Mouse (Mus musculus) kidney, postnatal 36 days (tissue): ENCODE results near the gene Ppil6.

Source experiments
- DNase-seq, 2 experiments: peaks; one replicate each; pipeline ENCODE4 v3.0.0; 2021 to 2022; ENCODE audit warnings: mixed read lengths in 2 of 2

The Ppil6 gene

DNA sequence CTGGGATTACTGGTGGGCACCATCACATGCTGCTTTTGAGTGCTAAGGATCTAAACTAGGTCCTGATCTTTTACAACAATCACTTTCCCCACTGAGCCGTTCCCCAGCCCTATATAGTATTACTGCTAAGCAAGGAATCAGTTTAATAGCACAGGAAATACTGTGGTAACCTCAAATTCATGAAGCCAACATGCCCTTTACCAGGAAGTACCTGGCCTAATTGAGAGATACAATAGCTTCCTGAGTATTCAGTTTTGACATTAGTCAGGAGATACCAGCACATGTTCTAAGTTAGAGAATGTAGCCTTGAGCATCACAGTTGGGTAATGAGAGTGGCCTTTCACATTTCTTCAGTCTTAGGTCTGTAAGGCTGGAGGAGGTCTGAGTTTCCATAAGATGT is 46.5 kb downstream of the Ppil6 start:
- no peak for DNase-seq

DNA sequence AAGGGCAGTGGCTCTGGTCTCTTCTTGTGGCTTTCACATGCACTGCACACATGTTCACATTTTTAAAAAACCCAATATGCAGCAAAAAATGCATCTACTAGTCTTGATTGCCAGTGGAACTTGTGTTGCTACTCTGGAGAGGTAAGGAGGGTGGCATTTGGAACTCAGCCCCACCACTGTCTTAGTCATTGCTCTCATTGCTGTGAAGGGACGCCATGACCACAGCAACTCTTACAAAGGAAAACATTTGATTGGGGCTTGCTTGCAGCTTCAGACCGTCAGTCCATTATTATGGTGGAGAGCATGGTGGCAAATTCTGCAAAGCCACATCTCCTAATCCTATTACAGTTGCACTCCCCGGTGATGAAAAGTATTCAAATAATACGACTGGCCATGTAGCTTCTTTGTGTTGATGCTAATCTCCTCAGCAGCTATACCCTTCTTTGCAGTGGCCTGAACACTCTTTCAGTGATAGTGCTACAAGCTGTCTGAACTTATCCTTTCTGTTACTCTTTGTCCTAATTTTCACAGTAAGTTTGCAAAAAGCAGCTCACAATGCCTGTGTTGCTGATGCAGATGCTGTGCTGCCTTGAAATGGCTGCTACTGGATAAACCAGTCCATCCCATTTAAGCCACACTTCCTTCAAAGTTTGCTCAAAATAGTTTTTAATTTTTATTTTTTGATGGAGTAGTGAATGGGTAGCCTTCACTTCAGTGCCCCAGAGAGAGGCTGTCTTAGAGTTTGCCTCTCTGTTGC is 47.2 kb downstream of the Ppil6 start:
- no peak for DNase-seq

DNA sequence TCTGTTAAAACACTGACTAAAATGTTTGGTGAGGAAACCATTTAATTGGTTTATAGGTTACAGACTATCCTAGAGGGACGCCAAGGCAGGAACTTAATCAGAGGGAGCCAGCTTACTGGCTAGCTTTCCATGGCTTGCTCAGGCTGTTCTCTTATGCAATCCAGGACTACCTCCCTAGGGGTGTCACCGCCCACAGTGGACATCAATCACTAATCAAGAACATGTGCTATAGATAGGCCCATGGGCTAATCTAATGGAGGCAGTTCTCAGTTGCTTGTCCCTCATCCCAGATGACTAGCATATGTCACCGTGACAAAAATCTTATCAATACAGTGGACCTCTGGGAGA is 47.7 kb downstream of the Ppil6 start:
- no peak for DNase-seq

DNA sequence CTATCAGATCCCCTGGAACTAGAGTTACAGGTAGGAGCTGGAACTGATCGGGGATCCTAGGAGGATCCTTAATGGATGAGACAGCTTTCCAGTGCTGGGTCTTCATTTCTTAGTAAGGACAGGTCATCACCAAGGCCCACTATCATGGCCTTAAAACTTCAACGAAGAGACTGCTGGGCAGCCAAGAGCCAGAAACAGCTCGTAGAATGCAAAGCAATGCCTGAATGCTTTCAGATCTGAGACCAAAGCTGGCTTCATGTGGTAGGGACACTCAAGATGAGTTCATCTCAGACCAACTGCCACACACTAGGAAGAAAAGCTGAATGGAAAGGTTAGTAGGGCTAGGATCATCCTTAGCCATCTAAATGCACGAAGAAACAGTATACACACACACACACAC is 48.7 kb downstream of the Ppil6 start:
- DNase-seq: no peak

DNA sequence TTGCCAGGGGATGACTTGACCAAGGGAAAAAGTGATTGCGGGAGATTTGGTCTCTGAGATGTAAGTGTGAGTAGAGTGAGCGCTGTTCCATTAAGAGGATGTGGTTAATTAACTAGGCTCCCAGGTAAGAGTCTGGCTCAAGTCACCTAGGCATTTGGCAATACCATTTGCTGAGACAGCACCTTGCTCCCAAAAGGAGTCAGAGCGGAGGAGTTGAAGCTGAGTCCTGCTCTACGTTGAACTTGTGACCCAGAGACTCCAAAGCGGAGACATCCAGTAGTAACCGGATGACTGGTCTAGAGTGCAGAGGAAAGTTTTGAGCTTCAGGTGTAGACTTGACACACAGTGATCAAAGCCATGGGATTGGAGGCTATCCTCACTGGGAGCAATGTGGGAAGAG is 51.8 kb downstream of the Ppil6 start:
- DNase-seq: peak; percentile 32 to 66

DNA sequence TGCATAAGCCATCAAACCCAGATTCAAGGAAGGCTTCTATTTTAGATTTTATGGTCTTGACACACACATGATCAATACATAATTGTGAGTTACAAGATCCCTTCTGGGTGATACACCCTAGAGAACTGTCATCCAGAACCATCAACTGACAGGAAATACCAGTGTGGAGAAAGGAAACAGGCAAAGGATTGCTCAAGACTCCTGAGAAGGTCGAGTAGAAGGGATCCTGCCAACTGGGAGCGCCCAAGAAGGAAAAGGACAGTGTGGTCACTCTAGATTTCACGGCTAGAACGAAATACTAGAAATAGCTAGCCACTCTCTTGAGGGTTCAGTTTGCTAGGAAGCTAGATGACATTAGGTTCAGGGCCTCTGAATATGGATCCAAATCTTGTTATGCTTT is 53.2 kb downstream of the Ppil6 start:
- DNase-seq: no peak

DNA sequence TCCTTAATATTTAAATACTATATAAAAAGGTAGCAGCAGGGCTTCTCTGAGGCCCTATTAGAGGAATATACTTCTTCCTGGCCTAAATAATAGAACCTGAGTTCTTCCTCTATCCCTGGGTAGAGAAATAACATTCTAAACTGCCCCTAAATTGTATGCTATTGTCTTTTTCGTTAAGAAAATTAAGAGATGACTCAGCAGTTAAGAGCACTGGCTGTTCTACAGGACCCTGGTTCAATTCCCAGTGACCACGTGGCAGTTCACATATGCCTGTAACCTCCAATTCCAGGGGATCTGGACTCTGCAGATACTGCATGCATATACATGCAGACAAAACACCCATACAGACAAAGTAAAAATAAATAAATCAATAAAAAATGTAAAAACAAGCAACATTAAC is 53.6 kb downstream of the Ppil6 start:
- DNase-seq: no peak

- DNase-seq: no peak
Observed at GRCm38 (mm10) chr10:41544481-41545190, 54.4 kb downstream of the Ppil6 start.

- no peak for DNase-seq
Observed at GRCm38 (mm10) chr10:41545224-41545755, 55.1 kb downstream of the Ppil6 start.

- DNase-seq: peak; percentile 87
Observed at GRCm38 (mm10) chr10:41546396-41547165, 56.3 kb downstream of the Ppil6 start.

GRCm38 (mm10) chr10:41550711-41551110 is 60.5 kb downstream of the Ppil6 start:
- DNase-seq: no peak

DNA sequence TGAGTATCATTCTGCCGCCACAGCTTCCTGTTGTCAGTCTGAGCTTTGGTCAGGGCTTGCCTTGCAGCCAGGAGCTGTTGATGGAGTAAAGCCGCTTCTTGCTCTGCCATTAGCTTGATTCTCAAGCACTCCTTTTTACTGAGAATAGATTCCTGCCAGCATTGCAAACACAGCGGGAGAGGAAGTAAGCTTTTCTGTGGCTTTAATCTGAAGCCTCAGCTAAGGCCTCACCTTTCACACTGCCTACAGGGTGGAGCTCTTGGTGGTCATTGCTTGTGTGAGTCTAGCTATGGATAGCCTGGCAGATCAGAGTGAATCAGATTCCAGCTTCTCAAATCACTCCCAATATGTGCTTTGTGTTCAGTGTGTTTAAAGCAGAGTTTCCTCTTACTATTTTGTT is 62.1 kb downstream of the Ppil6 start:
- no peak for DNase-seq

DNA sequence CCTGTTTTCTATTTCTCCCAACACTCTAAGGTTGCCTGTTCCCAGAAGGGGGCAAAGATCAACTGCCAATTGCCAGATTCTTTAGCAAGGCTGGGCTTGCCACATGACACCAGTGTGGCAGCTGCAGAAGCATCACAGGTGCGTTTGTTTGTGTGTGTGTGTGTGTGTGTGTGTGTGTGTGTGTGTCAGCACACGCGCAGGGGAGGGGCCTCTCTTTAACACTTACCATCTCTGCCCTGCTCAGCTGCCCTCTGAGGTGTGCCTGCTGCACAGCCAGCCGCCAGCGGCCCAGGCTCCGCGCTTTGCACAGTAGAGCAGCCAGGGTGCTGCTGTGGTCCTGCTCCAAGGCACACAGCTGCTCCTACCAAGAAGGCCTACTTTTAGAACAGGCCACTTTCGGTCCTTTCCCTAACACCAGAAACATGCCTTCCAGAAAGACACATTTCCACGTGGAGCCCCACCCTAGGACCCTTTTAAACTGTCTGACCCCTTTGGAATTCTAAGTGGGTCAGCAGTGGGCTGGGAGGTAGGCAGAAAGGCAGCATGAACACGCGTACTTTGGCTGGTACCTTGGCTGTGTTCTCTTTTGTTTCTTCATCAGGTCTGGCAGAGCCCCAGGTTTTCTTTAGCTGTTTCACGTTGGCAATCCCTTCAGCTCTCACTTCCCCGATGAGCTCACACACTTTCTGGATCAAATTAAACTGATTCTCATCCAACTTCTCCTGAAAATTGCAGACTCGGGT is 62.8 kb downstream of the Ppil6 start:
- peak; percentile 80 to 87 for DNase-seq

GRCm38 (mm10) chr10:41553711-41554110 is 63.5 kb downstream of the Ppil6 start:
- DNase-seq: no peak

DNA sequence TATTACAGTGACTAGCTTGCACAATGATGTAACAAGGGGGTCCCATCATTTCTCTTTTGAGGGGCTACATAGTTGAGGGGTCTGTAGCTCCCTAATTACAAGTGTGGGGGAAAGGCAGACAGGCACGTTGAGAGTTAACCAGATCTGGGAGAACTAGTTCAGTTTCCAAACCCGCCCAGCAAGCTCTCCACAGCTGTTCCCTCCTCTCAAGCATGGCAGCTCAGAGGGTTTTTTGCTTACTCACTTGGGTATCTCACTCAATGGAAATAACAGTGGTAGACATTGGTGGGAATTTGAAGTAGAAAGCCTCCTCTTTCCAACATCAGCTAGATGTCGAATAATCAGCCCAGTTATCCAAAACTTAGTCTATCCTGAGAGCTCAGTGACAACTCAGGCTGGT is 64.8 kb downstream of the Ppil6 start:
- DNase-seq: no peak

DNA sequence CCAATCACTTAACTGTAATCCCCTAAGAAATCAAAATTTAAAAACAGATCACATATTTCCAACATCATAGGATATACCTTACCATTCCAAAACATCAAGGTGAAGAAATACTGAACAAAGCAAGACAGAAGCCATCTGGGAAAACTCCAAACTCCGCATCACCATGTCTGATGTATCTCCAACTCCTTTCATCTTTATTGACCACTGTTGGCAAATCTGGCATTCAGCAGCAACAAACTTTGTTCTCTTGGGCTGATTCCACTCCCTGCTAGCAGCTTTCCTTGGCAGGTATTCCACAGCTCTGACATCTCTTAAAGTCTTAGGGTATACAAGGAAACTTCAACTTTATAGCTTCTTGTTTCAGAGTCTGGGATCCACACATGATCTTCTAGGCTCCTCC is 68.2 kb downstream of the Ppil6 start:
- DNase-seq: no peak

DNA sequence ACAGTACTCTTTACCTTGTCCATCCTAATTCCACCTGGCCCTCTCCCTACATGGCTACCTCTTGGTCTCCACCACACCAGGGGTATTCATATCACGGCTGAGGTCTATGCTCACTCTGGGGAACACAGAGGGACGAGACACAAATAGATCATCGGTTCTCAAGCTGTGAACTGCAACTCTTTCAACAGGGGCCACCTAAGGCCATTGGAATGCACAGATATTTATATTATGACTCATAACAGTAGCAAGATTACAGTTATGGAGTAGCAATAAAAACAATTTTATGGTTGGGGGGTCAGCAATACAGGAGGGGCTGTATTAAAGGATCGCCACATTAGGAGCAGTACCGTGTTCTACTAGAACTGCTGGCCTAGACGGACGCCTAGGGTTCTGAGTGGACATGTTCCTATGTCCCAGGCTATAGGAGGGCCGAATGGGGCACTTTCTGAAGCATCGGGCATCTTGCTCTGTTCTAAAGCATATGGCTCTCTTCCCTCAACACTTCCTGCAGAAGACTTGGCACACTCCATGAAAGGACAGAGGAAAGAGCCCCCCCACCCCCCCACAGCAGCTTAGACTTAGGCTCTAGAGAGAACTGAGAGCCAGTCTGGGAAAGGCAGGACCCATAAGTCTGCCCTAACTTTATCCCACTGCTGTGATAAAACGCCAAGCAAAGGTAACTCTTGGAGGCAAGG is 71.6 kb downstream of the Ppil6 start:
- no peak for DNase-seq
